Mouse (Mus musculus) megakaryocyte, embryonic 14.5 days (primary cell): ENCODE measurements at regions not wholly inside any gene's neighbourhood (a gene's known extent, or its start where the extent isn't known, plus 50 kb on each side); places are given as distances from the start of the nearest gene placed in this dataset.

Experiments
- H3K27me3 ChIP-seq: replicated peaks from 2 replicates; pipeline ENCODE3; 2012; ENCODE audit warnings: inconsistent platforms
- H3K36me3 ChIP-seq: replicated peaks from 2 replicates; pipeline ENCODE3; 2012; ENCODE audit warnings: low read length, inconsistent platforms, mixed read lengths
- H3K4me1 ChIP-seq: 2 replicates; pipeline ENCODE4 v1.6.1; 2012; ENCODE audit warnings: inconsistent platforms
- H3K4me3 ChIP-seq: replicated peaks from 2 replicates; pipeline ENCODE3; 2012; ENCODE audit warnings: moderate library complexity, mild to moderate bottlenecking, inconsistent platforms
- H3K9me3 ChIP-seq: 2 replicates; pipeline ENCODE4 v1.6.1; 2012; ENCODE audit warnings: inconsistent platforms
- FLI1 ChIP-seq: IDR thresholded peaks from 2 replicates; pipeline ENCODE4 v1.6.1; 2012; ENCODE audit warnings: low read length, inconsistent platforms, mixed read lengths
- GATA1 ChIP-seq: IDR thresholded peaks from 3 replicates; pipeline ENCODE4 v1.6.1; 2012; ENCODE audit warnings: mixed read lengths, low read length, inconsistent platforms, borderline replicate concordance

DNA sequence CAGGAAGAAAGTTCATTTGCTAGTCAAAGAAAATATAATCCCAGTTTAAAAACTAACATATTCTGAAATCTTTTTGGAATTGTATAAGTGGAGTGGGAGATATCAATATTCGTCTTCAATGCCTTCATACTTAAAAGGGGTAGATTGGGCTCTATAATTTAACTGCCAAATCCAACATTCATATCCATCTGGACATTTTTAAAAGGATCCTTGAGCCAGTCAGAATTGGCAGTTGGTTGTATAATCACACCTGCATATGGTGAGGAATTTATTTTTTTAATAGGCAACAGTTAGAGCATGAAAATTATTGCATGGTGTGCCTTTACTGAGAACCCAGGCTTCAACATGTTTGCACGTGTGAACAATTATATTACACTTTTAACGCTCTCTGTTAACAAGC is 419.5 kb upstream of the Cd180 start:
- Histone ChIP-seq H3K27me3 (no peaks in the 10 kb centered on the region), H3K36me3 (no peaks in the 10 kb centered on the region), H3K4me3 (no peak overlapping the region), H3K9me3 (no peaks in the 10 kb centered on the region), H3K4me1 (no peaks in the 10 kb centered on the region)
- no peak for TF ChIP-seq FLI1
- TF ChIP-seq GATA1, result no peak

DNA sequence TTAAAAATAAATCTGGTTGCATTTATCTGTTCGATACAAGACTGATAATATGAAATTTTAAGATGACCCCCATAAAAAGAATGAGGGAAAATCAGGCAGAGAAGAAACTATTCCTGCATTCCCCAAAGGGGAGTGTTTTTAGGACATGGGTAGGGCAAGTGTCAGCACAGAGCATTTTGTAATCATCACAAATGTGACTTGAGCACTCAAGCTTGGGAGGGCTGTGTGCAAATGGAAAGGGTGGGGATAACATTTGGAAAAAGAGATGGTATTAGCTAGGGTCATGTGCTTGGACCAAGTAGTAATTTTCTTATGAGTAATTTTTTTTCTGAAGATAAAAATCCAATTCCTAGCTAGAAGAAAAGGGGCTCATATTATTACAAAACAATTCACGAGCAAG is 418.1 kb upstream of the Cd180 start:
- Histone ChIP-seq H3K4me1 (no peaks in the 10 kb centered on the region), H3K4me3 (no peak overlapping the region), H3K36me3 (no peaks in the 10 kb centered on the region), H3K9me3 (no peaks in the 10 kb centered on the region), H3K27me3 (no peaks in the 10 kb centered on the region)
- TF ChIP-seq FLI1 (no peak), GATA1 (no peak)

DNA sequence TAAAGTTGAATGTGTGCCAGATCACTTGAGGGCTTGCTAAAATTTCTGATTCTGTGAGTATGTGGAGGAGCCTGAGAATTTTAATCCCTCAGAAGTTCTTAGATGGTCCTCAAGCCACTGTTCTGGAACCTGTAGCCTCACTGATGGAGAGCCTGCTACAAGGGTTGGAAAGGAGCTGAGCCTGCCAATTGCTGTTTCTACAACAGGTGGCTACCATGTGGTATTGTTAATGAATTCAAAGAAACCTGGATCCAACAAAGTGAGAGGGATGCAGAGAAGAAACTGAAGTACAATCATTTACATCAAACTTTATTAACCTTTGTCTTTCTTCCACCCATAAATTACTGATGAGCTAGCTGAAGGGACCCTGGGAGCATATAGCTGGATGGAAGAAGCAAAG is 416.5 kb upstream of the Cd180 start:
- Histone ChIP-seq H3K36me3 (no peaks in the 10 kb centered on the region), H3K9me3 (no peaks in the 10 kb centered on the region), H3K27me3 (no peaks in the 10 kb centered on the region), H3K4me1 (no peaks in the 10 kb centered on the region), H3K4me3 (no peak overlapping the region)
- TF ChIP-seq FLI1 (no peak), GATA1 (no peak)

DNA sequence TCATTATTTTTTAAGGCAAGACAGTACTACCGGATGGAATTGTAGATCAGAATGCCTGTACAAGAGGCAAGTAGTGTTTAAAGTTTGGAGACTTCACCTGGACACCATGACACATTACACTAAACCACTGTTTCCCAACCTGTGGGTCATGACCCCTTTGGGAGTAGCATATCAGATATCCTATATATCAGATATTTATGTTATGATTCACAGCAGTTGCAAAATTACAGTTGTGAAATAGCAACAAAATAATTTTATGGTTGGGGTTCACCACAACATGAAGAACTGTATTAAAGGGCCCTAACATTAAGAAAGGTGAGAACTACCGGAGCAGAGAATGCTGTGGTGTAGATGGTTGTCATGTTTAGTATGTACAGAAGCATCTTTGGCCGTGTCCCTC is 413.2 kb upstream of the Cd180 start:
- TF ChIP-seq FLI1, result no peak
- no peak for TF ChIP-seq GATA1
- Histone ChIP-seq H3K27me3 (no peaks in the 10 kb centered on the region), H3K4me1 (no peaks in the 10 kb centered on the region), H3K9me3 (no peaks in the 10 kb centered on the region), H3K4me3 (no peak overlapping the region), H3K36me3 (no peaks in the 10 kb centered on the region)

DNA sequence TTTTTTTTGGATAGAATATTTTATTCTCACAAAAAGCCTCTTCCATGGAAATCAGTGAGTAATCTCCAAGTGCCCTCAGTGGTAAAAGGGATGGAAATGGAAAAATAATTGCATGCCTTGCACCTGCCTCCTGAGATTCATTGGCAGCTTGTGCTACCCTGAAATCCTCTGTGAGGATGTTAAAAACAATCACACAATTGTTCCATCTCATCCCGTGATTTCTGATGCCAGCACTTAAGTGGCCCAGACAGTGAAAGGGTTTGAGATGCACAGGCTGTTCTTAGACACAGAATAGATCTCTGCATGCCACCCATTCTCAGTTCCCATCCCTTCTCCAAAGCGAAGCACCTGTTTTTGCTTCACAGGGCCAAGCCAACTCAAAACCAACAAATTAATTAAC is 398.9 kb upstream of the Cd180 start:
- H3K4me3 ChIP-seq, result no peak overlapping the region
- no peaks in the 10 kb centered on the region for H3K36me3 ChIP-seq
- no peaks in the 10 kb centered on the region for H3K27me3 ChIP-seq
- H3K9me3 ChIP-seq, result peaks cover 5% of the 10 kb centered on the region; the same call in 1 of the 2 replicates
- TF ChIP-seq FLI1 (no peak), GATA1 (no peak)
- no peaks in the 10 kb centered on the region for H3K4me1 ChIP-seq

GRCm38 (mm10) chr13:102295079-102295478 is 398.3 kb upstream of the Cd180 start:
- Histone ChIP-seq H3K4me1 (no peaks in the 10 kb centered on the region), H3K27me3 (no peaks in the 10 kb centered on the region), H3K9me3 (peaks cover 5% of the 10 kb centered on the region; the same call in 1 of the 2 replicates), H3K36me3 (no peaks in the 10 kb centered on the region), H3K4me3 (no peak overlapping the region)
- TF ChIP-seq FLI1 (no peak), GATA1 (no peak)

DNA sequence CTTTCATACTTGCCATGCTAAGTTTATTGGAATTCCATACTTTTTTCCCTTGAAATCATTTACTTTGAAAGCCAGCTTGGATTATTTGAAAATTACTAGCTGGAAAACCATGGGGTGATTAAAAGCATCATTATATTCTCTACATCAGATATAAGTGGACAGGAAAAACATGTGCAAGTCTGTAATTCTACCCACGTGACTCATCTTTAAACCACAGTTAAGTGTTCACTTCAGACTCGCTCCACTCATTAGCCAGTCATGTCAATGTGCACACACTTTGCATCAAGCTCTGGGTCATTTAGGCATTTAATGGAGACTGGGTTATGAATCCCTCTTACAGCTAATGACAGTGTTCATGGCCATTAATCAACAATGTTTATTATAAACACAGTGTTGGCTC is 385.4 kb upstream of the Cd180 start:
- H3K9me3 ChIP-seq, result no peaks in the 10 kb centered on the region
- no peak overlapping the region for H3K4me3 ChIP-seq
- no peaks in the 10 kb centered on the region for H3K36me3 ChIP-seq
- TF ChIP-seq FLI1 (no peak), GATA1 (no peak)
- 0 out of 2 replicates have a peak, but pooled peaks cover 3% of the 10 kb centered on the region for H3K4me1 ChIP-seq
- no peaks in the 10 kb centered on the region for H3K27me3 ChIP-seq

DNA sequence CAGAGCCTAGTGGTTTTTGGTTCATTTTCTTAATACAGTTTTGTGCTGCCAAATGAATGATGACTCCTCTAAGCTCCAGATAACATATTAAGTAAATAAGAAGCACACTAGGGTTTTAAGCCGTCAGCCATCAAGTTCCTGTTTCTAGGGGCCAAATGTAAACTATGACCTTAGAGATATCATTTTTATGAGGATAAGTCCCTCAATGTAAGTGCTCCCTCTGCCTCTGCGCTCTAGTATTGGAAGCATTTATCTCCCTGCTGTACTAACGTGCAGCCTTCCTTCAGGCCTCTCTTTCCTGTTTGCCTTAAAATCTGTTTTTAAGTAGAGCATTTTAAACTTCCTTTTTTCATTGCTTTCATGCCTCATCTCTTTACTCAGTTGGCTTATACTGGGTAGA is 381.3 kb upstream of the Cd180 start:
- H3K27me3 ChIP-seq, result no peaks in the 10 kb centered on the region
- H3K4me1 ChIP-seq, result 0 out of 2 replicates have a peak, but pooled peaks cover 3% of the 10 kb centered on the region
- H3K36me3 ChIP-seq, result no peaks in the 10 kb centered on the region
- no peaks in the 10 kb centered on the region for H3K9me3 ChIP-seq
- no peak overlapping the region for H3K4me3 ChIP-seq
- TF ChIP-seq GATA1 (no peak), FLI1 (no peak)

GRCm38 (mm10) chr13:102315921-102316692 is 377.3 kb upstream of the Cd180 start:
- H3K27me3 ChIP-seq, result no peaks in the 10 kb centered on the region
- no peaks in the 10 kb centered on the region for H3K9me3 ChIP-seq
- 0 out of 2 replicates have a peak, but pooled peaks cover 3% of the 10 kb centered on the region for H3K4me1 ChIP-seq
- H3K4me3 ChIP-seq, result no peak overlapping the region
- H3K36me3 ChIP-seq, result no peaks in the 10 kb centered on the region
- TF ChIP-seq FLI1, result no peak
- TF ChIP-seq GATA1, result no peak

GRCm38 (mm10) chr13:102318891-102319404 is 374.4 kb upstream of the Cd180 start:
- no peaks in the 10 kb centered on the region for H3K9me3 ChIP-seq
- no peak for TF ChIP-seq FLI1
- TF ChIP-seq GATA1, result no peak
- no peak overlapping the region for H3K4me3 ChIP-seq

More at GRCm38 (mm10) chr13:102318891-102319404, 374.4 kb upstream of the Cd180 start:
- Histone ChIP-seq H3K36me3 (no peaks in the 10 kb centered on the region), H3K27me3 (no peaks in the 10 kb centered on the region), H3K4me1 (no peaks in the 10 kb centered on the region)
